Mouse (Mus musculus) MEL (cell line): ENCODE measurements around the gene Ovol1. TPM values are rescaled to one million over a fixed set of nuclear protein-coding genes. Genes with fewer than 3 reads are reported as not detected.

ENCODE experiments used
- DNase-seq: peaks from one replicate; pipeline ENCODE4 v3.0.0; 2011; ENCODE audit warnings: low read depth, low spot score
- H3K27ac ChIP-seq: 2 replicates; pipeline ENCODE4 v1.5.1; 2012; ENCODE audit warnings: low read depth, mild to moderate bottlenecking, control low read depth, low read length, moderate library complexity; ENCODE audit not compliant: control insufficient read depth
- H3K27me3 ChIP-seq, 2 experiments: fragments of 150-350 bp in 1 of 2; sonication (generic) in 1 of 2; 2 replicates each; pipeline ENCODE4 v1.6.1; 2012; ENCODE audit warnings: low read length in 2 of 2, mild to moderate bottlenecking in 2 of 2, improper control_type of control experiment in 1 of 2, moderate library complexity in 1 of 2; ENCODE audit not compliant: insufficient read depth in 2 of 2, control insufficient read depth in 1 of 2
- H3K36me3 ChIP-seq, 2 experiments: 2 replicates each; pipeline ENCODE4 v1.6.1; 2012 to 2014; ENCODE audit warnings: low read length in 2 of 2, improper control_type of control experiment in 1 of 2, inconsistent platforms in 1 of 2, mild to moderate bottlenecking in 1 of 2; ENCODE audit not compliant: insufficient read depth in 2 of 2, control insufficient read depth in 1 of 2
- H3K4me1 ChIP-seq, 2 experiments: fragments of 150-350 bp in 1 of 2; sonication (generic) in 1 of 2; 2 replicates each; pipeline ENCODE4 v1.6.1; 2012; ENCODE audit warnings: low read length in 2 of 2, improper control_type of control experiment in 1 of 2, mild to moderate bottlenecking in 1 of 2; ENCODE audit not compliant: insufficient read depth in 2 of 2, control insufficient read depth in 1 of 2
- H3K4me3 ChIP-seq, 2 experiments: fragments of 150-350 bp in 1 of 2; sonication (generic) in 1 of 2; 2 replicates each; pipeline ENCODE4 v1.5.1; 2012; ENCODE audit warnings: low read depth in 2 of 2, low read length in 2 of 2, mild to moderate bottlenecking in 2 of 2, moderate library complexity in 2 of 2, control low read depth in 1 of 2, improper control_type of control experiment in 1 of 2; ENCODE audit not compliant: control insufficient read depth in 1 of 2, insufficient read depth in 1 of 2
- H3K79me2 ChIP-seq: 2 replicates; pipeline ENCODE4 v1.6.1; 2012; ENCODE audit warnings: mild to moderate bottlenecking, low read length, moderate library complexity; ENCODE audit not compliant: control insufficient read depth, poor library complexity, insufficient read depth
- H3K9ac ChIP-seq: 2 replicates; pipeline ENCODE4 v1.6.1; 2012; ENCODE audit warnings: low read depth, mild to moderate bottlenecking, control low read depth, low read length, moderate library complexity; ENCODE audit not compliant: control insufficient read depth, poor library complexity, severe bottlenecking
- H3K9me3 ChIP-seq: fragments of 150-350 bp; sonication (generic); replicated peaks from 2 replicates; pipeline ENCODE4 v1.6.1; 2012; ENCODE audit warnings: mild to moderate bottlenecking, low read length, improper control_type of control experiment, moderate library complexity; ENCODE audit not compliant: insufficient read depth
- CHD2 ChIP-seq: IDR thresholded peaks from 2 replicates; pipeline ENCODE4 v1.6.1; 2011; ENCODE audit warnings: low read length, improper control_type of control experiment
- CTCF ChIP-seq, 3 experiments: IDR thresholded peaks in 2 of 3; conservative IDR thresholded peaks in 1 of 3; 2 replicates each; pipeline ENCODE4 v1.5.1; 2011 to 2012; ENCODE audit warnings: low read length in 3 of 3, low read depth in 2 of 3, mild to moderate bottlenecking in 2 of 3, improper control_type of control experiment in 1 of 3, inconsistent platforms in 1 of 3, mixed read lengths in 1 of 3, moderate library complexity in 1 of 3; ENCODE audit not compliant: control insufficient read depth in 1 of 3, insufficient read depth in 1 of 3, poor library complexity in 1 of 3, severe bottlenecking in 1 of 3
- E2F4 ChIP-seq: IDR thresholded peaks from 2 replicates; pipeline ENCODE4 v1.6.1; 2011; ENCODE audit warnings: low read depth, low read length, improper control_type of control experiment, borderline replicate concordance
- EP300 ChIP-seq, 2 experiments: IDR thresholded peaks; 2 replicates each; pipeline ENCODE4 v1.6.1; 2011; ENCODE audit warnings: improper control_type of control experiment in 2 of 2, low read length in 2 of 2, low read depth in 1 of 2, mild to moderate bottlenecking in 1 of 2
- GABPA ChIP-seq: IDR thresholded peaks from 2 replicates; pipeline ENCODE4 v1.6.1; 2012; ENCODE audit warnings: low read depth, mild to moderate bottlenecking, inconsistent platforms, low read length, improper control_type of control experiment, moderate library complexity
- HCFC1 ChIP-seq: IDR thresholded peaks from 2 replicates; pipeline ENCODE4 v1.6.1; 2012; ENCODE audit warnings: low read depth, mild to moderate bottlenecking, inconsistent platforms, low read length, improper control_type of control experiment, moderate library complexity
- JUND ChIP-seq: IDR thresholded peaks from 2 replicates; pipeline ENCODE4 v1.6.1; 2011; ENCODE audit warnings: low read depth, mild to moderate bottlenecking, improper control_type of control experiment, low read length
- KAT2A ChIP-seq: conservative IDR thresholded peaks from 2 replicates; pipeline ENCODE4 v1.6.1; 2012; ENCODE audit warnings: low read depth, low read length, improper control_type of control experiment, inconsistent platforms
- MAX ChIP-seq: IDR thresholded peaks from 2 replicates; pipeline ENCODE4 v1.6.1; 2011; ENCODE audit warnings: low read length, improper control_type of control experiment
- MEF2A ChIP-seq: IDR thresholded peaks from 2 replicates; pipeline ENCODE4 v1.6.1; 2014; ENCODE audit warnings: low read depth, mild to moderate bottlenecking, inconsistent platforms, low read length, improper control_type of control experiment; ENCODE audit not compliant: poor library complexity, insufficient replicate concordance, severe bottlenecking; ENCODE audit errors: extremely low read depth
- MYB ChIP-seq: IDR thresholded peaks from 2 replicates; pipeline ENCODE4 v1.6.1; 2011; ENCODE audit warnings: mild to moderate bottlenecking, low read depth, low read length, improper control_type of control experiment
- NELFE ChIP-seq: IDR thresholded peaks from 2 replicates; pipeline ENCODE4 v1.6.1; 2011; ENCODE audit warnings: low read depth, low read length, improper control_type of control experiment
- RAD21 ChIP-seq: IDR thresholded peaks from 2 replicates; pipeline ENCODE4 v1.6.1; 2011; ENCODE audit warnings: mild to moderate bottlenecking, low read depth, low read length, improper control_type of control experiment
- SIN3A ChIP-seq: IDR thresholded peaks from 2 replicates; pipeline ENCODE4 v1.6.1; 2012; ENCODE audit warnings: low read length, improper control_type of control experiment, inconsistent platforms
- SMC3 ChIP-seq: IDR thresholded peaks from 2 replicates; pipeline ENCODE4 v1.6.1; 2011; ENCODE audit warnings: low read depth, low read length, improper control_type of control experiment
- USF1 ChIP-seq: IDR thresholded peaks from 2 replicates; pipeline ENCODE4 v1.6.1; 2014; ENCODE audit warnings: low read depth, mild to moderate bottlenecking, inconsistent platforms, low read length, improper control_type of control experiment, moderate library complexity
- ZMIZ1 ChIP-seq: IDR thresholded peaks from 2 replicates; pipeline ENCODE4 v1.6.1; 2012; ENCODE audit warnings: low read depth, mild to moderate bottlenecking, inconsistent platforms, low read length, improper control_type of control experiment, moderate library complexity
- ZNF384 ChIP-seq: IDR thresholded peaks from 2 replicates; pipeline ENCODE4 v1.6.1; 2012; ENCODE audit warnings: low read depth, mild to moderate bottlenecking, inconsistent platforms, low read length, improper control_type of control experiment
- polyA plus RNA-seq, 2 experiments: library from polyadenylated mRNA; stranded (reverse) in 1 of 2; unstranded in 1 of 2; fragments of >175 nt in 1 of 2; fragments of >200 nt in 1 of 2; gene quantifications; 2 replicates each; pipeline versions ENCODE4 v1.2.1 to v1.2.4; 2012; ENCODE audit warnings: low replicate concordance in 2 of 2, low read depth in 1 of 2; ENCODE audit not compliant: insufficient read length in 2 of 2, insufficient read depth in 1 of 2, missing spikeins in 1 of 2
- total RNA-seq: library from RNA; depleted of rRNA; stranded (reverse); fragments of 300-350 nt; gene quantifications from 2 replicates; pipeline ENCODE4 v1.2.3, GENCODE M21; 2012

Gene Ovol1
- total and polyA plus RNA-seq, 3 experiments = 0.06 TPM; not detected in 2

DNA sequence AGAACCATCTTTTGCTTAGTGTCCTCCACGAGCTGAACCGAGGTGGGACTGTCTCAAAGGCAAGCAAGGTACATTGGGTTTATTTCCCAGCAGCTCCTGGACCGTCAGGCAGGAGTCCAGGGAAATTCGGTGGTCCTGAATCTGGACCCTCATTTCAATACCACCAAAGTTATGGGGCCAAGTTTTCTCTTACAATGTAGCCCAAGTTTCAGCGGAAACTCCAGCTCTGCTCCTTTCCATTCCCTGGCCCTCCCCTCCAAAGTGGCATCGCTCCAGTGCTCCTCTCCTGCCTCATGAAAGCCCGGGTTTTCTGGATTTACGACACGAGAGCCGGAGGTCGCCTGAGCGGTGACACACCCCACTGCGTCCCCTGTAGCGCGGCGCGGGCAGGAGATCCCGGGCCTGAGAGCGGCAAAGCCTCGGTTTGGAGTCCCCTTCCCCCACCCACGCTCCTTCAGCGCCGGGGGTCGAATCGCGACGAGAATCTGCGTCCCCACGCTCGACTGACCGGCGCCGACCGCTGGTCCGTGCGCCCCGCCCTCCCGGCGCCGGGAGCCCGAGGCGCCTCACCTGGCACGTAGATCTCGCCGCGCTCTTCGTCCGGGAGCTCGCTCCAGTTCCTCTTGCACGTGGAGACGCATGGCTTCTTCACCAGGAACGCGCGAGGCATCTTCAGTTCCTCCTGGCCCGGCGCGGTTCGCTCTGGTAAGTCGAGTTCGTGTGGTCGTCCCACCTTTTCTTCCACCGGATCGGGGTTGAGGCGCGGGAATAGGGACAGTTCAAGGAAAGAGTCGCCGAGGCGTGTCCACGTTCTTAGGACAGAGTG lies 602 bp downstream of the Ovol1 start:
- TF ChIP-seq USF1 (no peak), ZNF384 (no peak), SMC3 (no peak), MAX (no peak), ZMIZ1 (no peak), E2F4 (no peak), HCFC1 (no peak), CTCF (IDR thresholded peaks at IDR 0.05 in 2 of 3, conservative IDR thresholded peaks at IDR 0.05 in 1 of 3; ENCODE audit: control insufficient read depth in 1 of 3, insufficient read depth in 1 of 3, low read depth in 2 of 3, low read length in 3 of 3, poor library complexity in 1 of 3, severe bottlenecking in 1 of 3) (no peak)
- no peaks in the 10 kb centered on the region for H3K36me3 ChIP-seq
- no peaks in the 10 kb centered on the region for H3K9me3 ChIP-seq
- DNase-seq = no peak
- H3K9ac ChIP-seq = no peak overlapping the region
- no peaks in the 10 kb centered on the region for H3K27me3 ChIP-seq
- no peaks in the 10 kb centered on the region for H3K4me1 ChIP-seq
- no peak overlapping the region for H3K4me3 ChIP-seq
- no peak overlapping the region for H3K27ac ChIP-seq
- H3K79me2 ChIP-seq = no peaks in the 10 kb centered on the region

DNA sequence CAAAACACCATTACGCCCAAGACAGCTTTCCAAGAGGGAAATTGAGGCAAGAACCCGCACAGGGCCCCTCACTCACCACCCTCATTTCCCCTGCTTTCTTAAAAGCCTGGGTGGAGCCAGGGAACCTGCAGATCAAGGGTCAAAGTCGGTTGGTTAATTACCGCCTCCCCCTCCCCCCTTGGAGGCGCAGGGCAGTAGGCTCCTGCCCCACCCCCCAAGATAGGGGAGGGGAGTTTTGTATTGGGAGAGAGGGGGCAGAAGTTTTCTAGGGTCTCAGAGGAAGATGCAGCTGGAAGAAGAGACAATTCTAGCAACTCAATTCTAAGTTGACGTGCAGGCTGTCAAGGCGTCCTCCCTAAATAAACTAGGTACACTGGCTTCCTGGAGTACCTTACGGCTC lies 1.2 kb downstream of the Ovol1 start:
- Histone ChIP-seq H3K4me1 (no peaks in the 10 kb centered on the region), H3K79me2 (no peaks in the 10 kb centered on the region), H3K4me3 (no peak overlapping the region), H3K27me3 (no peaks in the 10 kb centered on the region), H3K36me3 (no peaks in the 10 kb centered on the region), H3K9ac (no peak overlapping the region), H3K27ac (no peak overlapping the region), H3K9me3 (no peaks in the 10 kb centered on the region)
- TF ChIP-seq EP300 (IDR thresholded peaks at IDR 0.05; ENCODE audit: low read depth in 1 of 2, low read length in 2 of 2) (no peak), MYB (no peak), SIN3A (no peak), E2F4 (no peak)
- DNase-seq = no peak

DNA sequence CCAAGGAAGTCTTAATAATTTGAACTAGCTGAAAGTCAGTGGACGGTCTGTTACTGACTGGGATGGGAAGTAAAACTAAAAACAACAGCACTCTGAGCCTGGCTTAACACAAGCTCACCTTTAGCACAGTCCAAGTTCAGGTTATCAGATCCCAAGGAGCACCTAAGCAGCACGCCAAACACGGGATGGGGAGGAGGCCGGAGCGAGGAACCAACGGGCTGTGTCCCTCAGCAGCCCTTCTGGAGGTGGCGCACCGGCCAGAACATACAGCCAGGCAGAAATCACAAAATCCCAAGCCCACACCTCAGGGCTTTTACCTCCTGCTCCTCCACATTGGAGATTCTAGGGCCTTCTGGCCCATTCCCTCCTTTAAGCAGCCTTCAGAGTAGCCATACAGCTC lies 1.7 kb downstream of the Ovol1 start:
- TF ChIP-seq JUND = no peak
- TF ChIP-seq MEF2A = no peak
- no peak for TF ChIP-seq KAT2A
- no peak for TF ChIP-seq MAX
- no peak for TF ChIP-seq GABPA
- TF ChIP-seq CHD2 = no peak
- TF ChIP-seq CTCF (IDR thresholded peaks at IDR 0.05 in 2 of 3, conservative IDR thresholded peaks at IDR 0.05 in 1 of 3; ENCODE audit: control insufficient read depth in 1 of 3, insufficient read depth in 1 of 3, low read depth in 2 of 3, low read length in 3 of 3, poor library complexity in 1 of 3, severe bottlenecking in 1 of 3) = no peak
- TF ChIP-seq NELFE = no peak
- no peak for TF ChIP-seq RAD21
- no peak for DNase-seq
- Histone ChIP-seq H3K79me2 (no peaks in the 10 kb centered on the region), H3K9me3 (no peaks in the 10 kb centered on the region), H3K9ac (no peak overlapping the region), H3K4me1 (no peaks in the 10 kb centered on the region), H3K27ac (no peak overlapping the region), H3K36me3 (no peaks in the 10 kb centered on the region), H3K4me3 (no peak overlapping the region), H3K27me3 (no peaks in the 10 kb centered on the region)
